Mouse (Mus musculus) testis, adult 2 months (tissue): Measurements from ENCODE around the gene Mettl3. TPM values are rescaled to one million over a fixed set of nuclear protein-coding genes. Genes with fewer than 3 reads are reported as not detected.

Source experiments
- H3K27ac ChIP-seq: fragments of 200-500 bp; 2 replicates; pipeline ENCODE4 v1.5.1; 2012; ENCODE audit warnings: low read depth, low read length; ENCODE audit not compliant: control insufficient read depth, insufficient read depth
- H3K27me3 ChIP-seq: fragments of 200-500 bp; 2 replicates; pipeline ENCODE4 v1.6.1; 2012; ENCODE audit warnings: mild to moderate bottlenecking, low read length, moderate library complexity; ENCODE audit not compliant: control insufficient read depth, insufficient read depth
- H3K36me3 ChIP-seq: fragments of 200-500 bp; 2 replicates; pipeline ENCODE4 v1.6.1; 2012; ENCODE audit warnings: mild to moderate bottlenecking, low read length; ENCODE audit not compliant: control insufficient read depth, insufficient read depth
- H3K4me1 ChIP-seq: fragments of 200-500 bp; 2 replicates; pipeline ENCODE4 v1.6.1; 2012; ENCODE audit warnings: low read length; ENCODE audit not compliant: control insufficient read depth, insufficient read depth
- H3K4me3 ChIP-seq: fragments of 200-500 bp; 2 replicates; pipeline ENCODE4 v1.5.1; 2012; ENCODE audit warnings: low read depth, mild to moderate bottlenecking, low read length, moderate library complexity, mixed read lengths; ENCODE audit not compliant: control insufficient read depth
- CTCF ChIP-seq: fragments of 200-500 bp; IDR thresholded peaks from 2 replicates; pipeline ENCODE4 v1.5.1; 2012; ENCODE audit warnings: low read depth, mild to moderate bottlenecking, inconsistent platforms, low read length, moderate library complexity; ENCODE audit not compliant: control insufficient read depth, insufficient read depth, insufficient replicate concordance
- POLR2A ChIP-seq: fragments of 200-500 bp; IDR thresholded peaks from 2 replicates; pipeline ENCODE4 v1.6.1; 2012; ENCODE audit warnings: low read depth, mild to moderate bottlenecking, inconsistent platforms, low read length, moderate library complexity; ENCODE audit not compliant: control insufficient read depth
- polyA plus RNA-seq: library from polyadenylated mRNA; depleted of rRNA; stranded (reverse); fragments of >200 nt; gene quantifications from 2 replicates; pipeline ENCODE4 v1.2.3, GENCODE M21; 2012; rRNA removed

Gene Mettl3
- polyA plus RNA-seq: 7.8 and 9.6 TPM in 2 replicates

- peak within 1 kb of the TSS; percentile 80 for H3K4me3 ChIP-seq
- H3K36me3 ChIP-seq: no peaks in the 10 kb centered on the region
- H3K27ac ChIP-seq: peak within 1 kb of the TSS; percentile 95
- peak; percentile 62; the same call in 1 of the 2 replicates for TF ChIP-seq POLR2A
- TF ChIP-seq CTCF: no peak
- H3K27me3 ChIP-seq: no peaks in the 10 kb centered on the region
- H3K4me1 ChIP-seq: peaks cover 3% of the 10 kb centered on the region; the same call in 1 of the 2 replicates
These were observed at the start of gene Mettl3 for GRCm38 (mm10) chr14:52304644-52305271. Gene Mettl3 (minus strand): TSS chr14:52305128.

- Histone ChIP-seq H3K27ac (no peak overlapping the region), H3K4me3 (no peak overlapping the region), H3K4me1 (peaks cover 2% of the 10 kb centered on the region; the same call in 1 of the 2 replicates), H3K27me3 (no peaks in the 10 kb centered on the region), H3K36me3 (no peaks in the 10 kb centered on the region)
- TF ChIP-seq POLR2A (no peak), CTCF (no peak)
These were observed 34.6 kb upstream of the Mettl3 start for GRCm38 (mm10) chr14:52339512-52339852.

- H3K27ac ChIP-seq: no peak overlapping the region
- peaks cover 2% of the 10 kb centered on the region; the same call in 1 of the 2 replicates for H3K4me1 ChIP-seq
- H3K36me3 ChIP-seq: no peaks in the 10 kb centered on the region
- H3K4me3 ChIP-seq: no peak overlapping the region
- TF ChIP-seq CTCF (peak; percentile 23; the same call in 1 of the 2 replicates), POLR2A (no peak)
- H3K27me3 ChIP-seq: no peaks in the 10 kb centered on the region
These were observed 34.0 kb upstream of the Mettl3 start for GRCm38 (mm10) chr14:52338751-52339511.

GRCm38 (mm10) chr14:52332171-52332570 is 27.2 kb upstream of the Mettl3 start:
- H3K27me3 ChIP-seq: no peaks in the 10 kb centered on the region
- peaks cover 8% of the 10 kb centered on the region for H3K4me1 ChIP-seq
- H3K36me3 ChIP-seq: no peaks in the 10 kb centered on the region
- TF ChIP-seq CTCF (no peak), POLR2A (no peak)
- no peak overlapping the region for H3K4me3 ChIP-seq
- H3K27ac ChIP-seq: no peak overlapping the region

- Histone ChIP-seq H3K4me3 (no peak overlapping the region), H3K27ac (no peak overlapping the region)
These were observed 26.3 kb upstream of the Mettl3 start for GRCm38 (mm10) chr14:52331069-52331750.

GRCm38 (mm10) chr14:52327910-52328812 is 23.2 kb upstream of the Mettl3 start, which contains the start of gene Sall2:
Gene Sall2 (minus strand): TSS chr14:52328762.
- no peak within 1 kb of the TSS for H3K27ac ChIP-seq
- peak within 1 kb of the TSS; percentile 77 for H3K4me3 ChIP-seq
- TF ChIP-seq CTCF: no peak
- TF ChIP-seq POLR2A: no peak
- H3K36me3 ChIP-seq: no peaks in the 10 kb centered on the region
- peaks cover 8% of the 10 kb centered on the region for H3K4me1 ChIP-seq
- H3K27me3 ChIP-seq: no peaks in the 10 kb centered on the region

More at GRCm38 (mm10) chr14:52331069-52331750, 26.3 kb upstream of the Mettl3 start:
- TF ChIP-seq POLR2A: no peak
- TF ChIP-seq CTCF: no peak
- no peaks in the 10 kb centered on the region for H3K27me3 ChIP-seq
- H3K4me1 ChIP-seq: peaks cover 8% of the 10 kb centered on the region
- no peaks in the 10 kb centered on the region for H3K36me3 ChIP-seq
